Mouse (Mus musculus): ENCODE data around the gene Mfsd6. TPM values are rescaled to one million over a fixed set of nuclear protein-coding genes. Genes with fewer than 3 reads are reported as not detected.
"Not testable (repeated sequence)": the region's sequence is repeated elsewhere in the genome, so short reads cannot be mapped to it uniquely, and the experiment has no call there.

The Mfsd6 gene
- total and polyA plus RNA-seq, 3 experiments = 0.05 to 5.0 TPM; not detected in 1

DNA sequence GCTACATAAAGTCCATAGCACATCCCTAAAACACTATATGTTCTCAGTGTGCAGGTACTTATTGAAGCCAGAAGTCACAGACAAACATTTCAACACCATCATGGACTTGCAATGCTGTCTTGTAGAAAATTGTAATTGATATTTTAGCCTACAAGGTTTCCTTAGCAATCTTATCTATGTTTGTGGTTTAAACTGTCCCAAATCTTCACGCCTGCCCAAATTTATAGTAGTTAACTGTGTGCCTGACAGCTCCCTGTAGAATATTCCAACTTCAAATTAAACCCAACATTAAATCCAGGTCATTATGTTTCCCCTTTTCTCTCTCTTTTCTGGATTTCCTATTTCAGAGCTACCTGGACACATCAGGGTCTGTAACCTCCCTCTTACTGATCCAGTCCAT lies 25.3 kb downstream of the Mfsd6 start:
- ATAC-seq (ENCODE audit: extremely low read depth, insufficient number of reproducible peaks, low FRiP score, poor library complexity, severe bottlenecking) (no peak), DNase-seq (ENCODE audit: low spot score) (no peak)
- no peaks in the 10 kb centered on the region for H3K4me1 ChIP-seq (ENCODE audit: insufficient read depth, low read depth, low read length)
- no peaks in the 10 kb centered on the region for H3K36me3 ChIP-seq (replicated peaks)
- H3K9me3 ChIP-seq (replicated peaks) = no peaks in the 10 kb centered on the region
- H3K4me3 ChIP-seq (ENCODE audit: low read depth, low read length) = no peak overlapping the region
- H3K27me3 ChIP-seq (ENCODE audit: insufficient read depth, low read length) = peaks cover 5% of the 10 kb centered on the region
- TF ChIP-seq GATA1 (IDR thresholded peaks at IDR 0.05; ENCODE audit: borderline replicate concordance, low read length) (no peak), CTCF (IDR thresholded peaks at IDR 0.05; ENCODE audit: low read depth, low read length) (no peak), POLR2AphosphoS5 (IDR thresholded peaks at IDR 0.05; ENCODE audit: insufficient replicate concordance, low read depth, low read length) (no peak), GATA2 (IDR thresholded peaks at IDR 0.05; ENCODE audit: borderline replicate concordance, low read depth, low read length) (no peak), TAL1 (conservative IDR thresholded peaks at IDR 0.05; ENCODE audit: low read depth, low read length) (no peak)

DNA sequence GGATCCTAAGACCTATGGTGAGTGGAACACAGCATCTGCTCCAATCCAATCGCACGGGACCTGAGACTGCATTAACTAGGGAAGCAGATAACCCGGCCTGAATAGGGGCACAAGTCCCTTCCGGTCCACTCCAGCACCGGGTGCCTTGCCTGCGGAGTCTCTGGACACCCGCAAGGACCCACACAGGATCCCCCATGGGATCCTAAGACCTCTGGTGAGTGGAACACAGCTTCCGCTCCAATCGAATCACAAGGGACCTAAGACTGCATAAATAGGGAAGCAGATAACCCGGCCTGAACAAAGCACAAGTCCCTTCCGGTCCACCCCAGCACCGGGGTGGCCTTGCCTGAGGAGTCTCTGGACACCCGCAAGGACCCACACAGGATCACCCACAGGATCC lies 32.8 kb downstream of the Mfsd6 start:
- H3K36me3 ChIP-seq (replicated peaks); H3K4me1 ChIP-seq (ENCODE audit: insufficient read depth, low read depth, low read length); DNase-seq (ENCODE audit: low spot score); ATAC-seq (ENCODE audit: extremely low read depth, insufficient number of reproducible peaks, low FRiP score, poor library complexity, severe bottlenecking); H3K4me3 ChIP-seq (ENCODE audit: low read depth, low read length); H3K9me3 ChIP-seq (replicated peaks): not testable (repeated sequence)
- peaks cover 11% of the 10 kb centered on the region; the same call in 1 of the 2 replicates for H3K27me3 ChIP-seq (ENCODE audit: insufficient read depth, low read length)

GRCm38 (mm10) chr1:52687636-52688035 lies 39.6 kb downstream of the Mfsd6 start:
- no peak for DNase-seq (ENCODE audit: low spot score)
- no peak overlapping the region for H3K4me3 ChIP-seq (ENCODE audit: low read depth, low read length)
- H3K4me1 ChIP-seq (ENCODE audit: insufficient read depth, low read depth, low read length) = no peaks in the 10 kb centered on the region
- peaks cover 14% of the 10 kb centered on the region for H3K27me3 ChIP-seq (ENCODE audit: insufficient read depth, low read length)
- ATAC-seq (ENCODE audit: extremely low read depth, insufficient number of reproducible peaks, low FRiP score, poor library complexity, severe bottlenecking) = no peak
- no peaks in the 10 kb centered on the region for H3K36me3 ChIP-seq (replicated peaks)
- H3K9me3 ChIP-seq (replicated peaks) = no peaks in the 10 kb centered on the region
- TF ChIP-seq CTCF (IDR thresholded peaks at IDR 0.05; ENCODE audit: low read depth, low read length) (no peak), GATA2 (IDR thresholded peaks at IDR 0.05; ENCODE audit: borderline replicate concordance, low read depth, low read length) (no peak), GATA1 (IDR thresholded peaks at IDR 0.05; ENCODE audit: borderline replicate concordance, low read length) (no peak), POLR2AphosphoS5 (IDR thresholded peaks at IDR 0.05; ENCODE audit: insufficient replicate concordance, low read depth, low read length) (no peak), TAL1 (conservative IDR thresholded peaks at IDR 0.05; ENCODE audit: low read depth, low read length) (no peak)

DNA sequence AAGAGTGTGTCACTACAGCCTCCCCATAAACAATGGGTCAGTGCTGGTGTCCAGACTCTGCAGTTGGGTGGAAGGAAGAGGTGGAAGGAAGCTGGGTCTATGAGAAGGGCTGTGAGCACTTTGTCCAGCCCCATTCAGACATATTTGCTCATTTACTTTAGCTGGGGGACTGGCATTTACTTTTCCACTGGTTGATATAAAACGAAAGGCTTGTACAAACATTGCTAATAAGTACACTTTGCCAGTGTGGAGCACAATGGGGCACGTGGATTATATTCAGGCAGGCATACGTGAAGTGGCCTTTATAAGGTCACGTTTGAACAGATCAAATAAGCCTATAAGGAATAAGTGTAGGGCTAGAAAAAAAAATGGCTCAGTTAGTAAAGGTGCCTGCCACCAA lies 43.7 kb downstream of the Mfsd6 start:
- no peaks in the 10 kb centered on the region for H3K4me1 ChIP-seq (ENCODE audit: insufficient read depth, low read depth, low read length)
- ATAC-seq (ENCODE audit: extremely low read depth, insufficient number of reproducible peaks, low FRiP score, poor library complexity, severe bottlenecking) = no peak
- no peak for TF ChIP-seq GATA1 (IDR thresholded peaks at IDR 0.05; ENCODE audit: borderline replicate concordance, low read length)
- no peak for TF ChIP-seq POLR2AphosphoS5 (IDR thresholded peaks at IDR 0.05; ENCODE audit: insufficient replicate concordance, low read depth, low read length)
- no peak for TF ChIP-seq CTCF (IDR thresholded peaks at IDR 0.05; ENCODE audit: low read depth, low read length)
- TF ChIP-seq TAL1 (conservative IDR thresholded peaks at IDR 0.05; ENCODE audit: low read depth, low read length) = no peak
- TF ChIP-seq GATA2 (IDR thresholded peaks at IDR 0.05; ENCODE audit: borderline replicate concordance, low read depth, low read length) = no peak
- peaks cover 26% of the 10 kb centered on the region for H3K27me3 ChIP-seq (ENCODE audit: insufficient read depth, low read length)
- DNase-seq (ENCODE audit: low spot score) = no peak
- no peaks in the 10 kb centered on the region for H3K36me3 ChIP-seq (replicated peaks)
- no peaks in the 10 kb centered on the region for H3K9me3 ChIP-seq (replicated peaks)
- no peak overlapping the region for H3K4me3 ChIP-seq (ENCODE audit: low read depth, low read length)

- ATAC-seq (ENCODE audit: extremely low read depth, insufficient number of reproducible peaks, low FRiP score, poor library complexity, severe bottlenecking) (no peak), DNase-seq (ENCODE audit: low spot score) (no peak)
- Histone ChIP-seq H3K36me3 (replicated peaks) (no peaks in the 10 kb centered on the region), H3K9me3 (replicated peaks) (no peaks in the 10 kb centered on the region), H3K4me1 (ENCODE audit: insufficient read depth, low read depth, low read length) (no peaks in the 10 kb centered on the region), H3K27me3 (ENCODE audit: insufficient read depth, low read length) (peaks cover 11% of the 10 kb centered on the region), H3K4me3 (ENCODE audit: low read depth, low read length) (no peak overlapping the region)
- TF ChIP-seq TAL1 (conservative IDR thresholded peaks at IDR 0.05; ENCODE audit: low read depth, low read length) (no peak), POLR2AphosphoS5 (IDR thresholded peaks at IDR 0.05; ENCODE audit: insufficient replicate concordance, low read depth, low read length) (no peak), GATA1 (IDR thresholded peaks at IDR 0.05; ENCODE audit: borderline replicate concordance, low read length) (no peak), CTCF (IDR thresholded peaks at IDR 0.05; ENCODE audit: low read depth, low read length) (no peak), GATA2 (IDR thresholded peaks at IDR 0.05; ENCODE audit: borderline replicate concordance, low read depth, low read length) (no peak)
Observed at GRCm38 (mm10) chr1:52676621-52677020, 50.6 kb downstream of the Mfsd6 start.

- Histone ChIP-seq H3K36me3 (replicated peaks) (no peaks in the 10 kb centered on the region), H3K27me3 (ENCODE audit: insufficient read depth, low read length) (peaks cover 11% of the 10 kb centered on the region), H3K9me3 (replicated peaks) (no peaks in the 10 kb centered on the region), H3K4me3 (ENCODE audit: low read depth, low read length) (no peak overlapping the region), H3K4me1 (ENCODE audit: insufficient read depth, low read depth, low read length) (no peaks in the 10 kb centered on the region)
- DNase-seq (ENCODE audit: low spot score) = no peak
- no peak for ATAC-seq (ENCODE audit: extremely low read depth, insufficient number of reproducible peaks, low FRiP score, poor library complexity, severe bottlenecking)
- TF ChIP-seq POLR2AphosphoS5 (IDR thresholded peaks at IDR 0.05; ENCODE audit: insufficient replicate concordance, low read depth, low read length) = no peak
- no peak for TF ChIP-seq GATA2 (IDR thresholded peaks at IDR 0.05; ENCODE audit: borderline replicate concordance, low read depth, low read length)
- no peak for TF ChIP-seq CTCF (IDR thresholded peaks at IDR 0.05; ENCODE audit: low read depth, low read length)
- no peak for TF ChIP-seq TAL1 (conservative IDR thresholded peaks at IDR 0.05; ENCODE audit: low read depth, low read length)
- no peak for TF ChIP-seq GATA1 (IDR thresholded peaks at IDR 0.05; ENCODE audit: borderline replicate concordance, low read length)
Observed at GRCm38 (mm10) chr1:52675561-52676551, 51.4 kb downstream of the Mfsd6 start.
